Mouse (Mus musculus): Measurements from ENCODE around the gene Parva. TPM values are rescaled to one million over a fixed set of nuclear protein-coding genes. Genes with fewer than 3 reads are reported as not detected.

Parva gene
- total and polyA plus RNA-seq, 3 experiments, result 0.08 to 1.1 (median 0.15) TPM

DNA sequence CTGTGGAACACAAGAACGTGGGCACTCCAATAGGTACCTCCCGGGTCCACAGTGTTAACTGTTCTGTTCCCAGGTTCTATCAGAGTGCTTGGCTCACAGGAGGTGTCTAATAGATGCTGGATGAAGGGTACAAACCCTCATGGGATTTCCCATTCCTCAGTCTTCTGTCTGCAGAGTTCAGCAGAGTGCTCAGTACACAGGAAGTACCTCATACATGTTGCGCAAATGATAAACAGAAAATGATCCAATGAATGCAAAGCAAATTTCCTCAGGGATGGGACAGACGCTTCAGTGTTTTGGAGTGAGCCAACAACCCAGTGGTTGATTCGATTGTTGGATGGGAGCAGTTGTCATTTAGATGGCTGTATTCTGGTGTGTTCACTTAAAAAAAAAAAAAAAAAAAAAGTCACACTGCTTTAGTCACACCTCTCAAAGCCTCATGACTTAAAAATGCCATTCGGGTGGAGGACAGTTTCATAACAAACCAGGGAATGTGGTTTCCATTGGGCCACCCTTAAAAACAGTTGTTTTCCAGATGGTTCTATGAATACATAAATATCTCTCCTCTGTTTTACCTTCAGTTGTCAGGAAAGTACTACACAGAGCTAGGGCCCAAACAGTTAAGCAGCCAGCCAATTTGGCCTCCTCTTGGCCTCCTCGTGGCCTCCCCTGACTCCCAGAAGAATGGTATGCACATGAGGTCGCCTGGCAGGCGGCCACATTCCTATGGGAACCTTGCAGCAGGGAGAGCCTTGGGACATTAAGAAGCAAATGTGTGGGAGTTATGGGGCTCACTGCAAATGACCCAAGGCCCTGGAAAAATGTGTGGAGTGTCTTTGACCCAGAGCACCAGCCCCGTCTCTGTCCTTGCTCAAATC lies 187.7 kb downstream of the Parva start:
- in situ Hi-C loops (cut with MboI; ENCODE audit: low pct_ligation_motif_present, low pct_unique_long_range_greater_than_20kb, low sequenced_read_pairs), result no loop called here
- TF ChIP-seq POLR2A (IDR thresholded peaks at IDR 0.05; ENCODE audit: low read depth, low read length), result no peak
- no peak for TF ChIP-seq ELF1 (IDR thresholded peaks at IDR 0.05; ENCODE audit: low read depth, low read length)
- no peak for TF ChIP-seq ZNF384 (IDR thresholded peaks at IDR 0.05; ENCODE audit: low read depth, low read length)
- TF ChIP-seq USF1 (IDR thresholded peaks at IDR 0.05; ENCODE audit: low read depth, low read length), result no peak
- no peak for TF ChIP-seq IRF4 (IDR thresholded peaks at IDR 0.05; ENCODE audit: low read depth, low read length)
- no peak for TF ChIP-seq JUN (IDR thresholded peaks at IDR 0.05; ENCODE audit: insufficient read depth, low read depth, low read length)
- TF ChIP-seq ETS1 (conservative IDR thresholded peaks at IDR 0.05; ENCODE audit: low read depth, low read length), result no peak
- no peak for TF ChIP-seq MXI1 (IDR thresholded peaks at IDR 0.05; ENCODE audit: low read depth, low read length)
- no peak for TF ChIP-seq CTCF (conservative IDR thresholded peaks at IDR 0.05 in 1 of 2, IDR thresholded peaks at IDR 0.05 in 1 of 2; ENCODE audit: low read depth in 2 of 2, low read length in 2 of 2)
- no peak for TF ChIP-seq TBP (conservative IDR thresholded peaks at IDR 0.05; ENCODE audit: low read depth, low read length)
- TF ChIP-seq NELFE (IDR thresholded peaks at IDR 0.05; ENCODE audit: low read depth, low read length), result no peak
- no peak for TF ChIP-seq CHD1 (IDR thresholded peaks at IDR 0.05; ENCODE audit: low read depth, low read length)
- Histone ChIP-seq H3K79me2 (replicated peaks; ENCODE audit: control insufficient read depth, extremely low read depth, insufficient read depth, poor library complexity, severe bottlenecking) (no peaks in the 10 kb centered on the region), H3K4me1 (ENCODE audit: control insufficient read depth in 1 of 2, insufficient read depth in 2 of 2) (peaks cover 0 to under 1% of the 10 kb centered on the region in 2 experiments; a peak in 1 of 4 replicates), H3K4me3 (replicated peaks in 1 of 3; ENCODE audit: low read depth in 2 of 3, low read length in 2 of 3, poor library complexity in 1 of 3) (no peak overlapping the region), H3K4me2 (ENCODE audit: insufficient read depth, low read depth, poor library complexity, severe bottlenecking) (no peak overlapping the region), H3K9me3 (replicated peaks; ENCODE audit: low read length) (no peaks in the 10 kb centered on the region), H3K27me3 (replicated peaks) (no peaks in the 10 kb centered on the region), H3K9ac (ENCODE audit: insufficient read depth, low read depth) (no peak overlapping the region), H3K36me3 (replicated peaks in 1 of 2; ENCODE audit: control insufficient read depth in 1 of 2, insufficient read depth in 1 of 2, low read length in 1 of 2) (no peaks in the 10 kb centered on the region), H3K27ac (ENCODE audit: insufficient read depth, low read depth) (no peak overlapping the region)
- no peak for DNase-seq (ENCODE audit: extremely low read depth)
- dilution Hi-C loops (cut with MboI; ENCODE audit: extremely low pct_ligation_motif_present, extremely low pct_unique_long_range_greater_than_20kb, low sequenced_read_pairs), result no loop called here

DNA sequence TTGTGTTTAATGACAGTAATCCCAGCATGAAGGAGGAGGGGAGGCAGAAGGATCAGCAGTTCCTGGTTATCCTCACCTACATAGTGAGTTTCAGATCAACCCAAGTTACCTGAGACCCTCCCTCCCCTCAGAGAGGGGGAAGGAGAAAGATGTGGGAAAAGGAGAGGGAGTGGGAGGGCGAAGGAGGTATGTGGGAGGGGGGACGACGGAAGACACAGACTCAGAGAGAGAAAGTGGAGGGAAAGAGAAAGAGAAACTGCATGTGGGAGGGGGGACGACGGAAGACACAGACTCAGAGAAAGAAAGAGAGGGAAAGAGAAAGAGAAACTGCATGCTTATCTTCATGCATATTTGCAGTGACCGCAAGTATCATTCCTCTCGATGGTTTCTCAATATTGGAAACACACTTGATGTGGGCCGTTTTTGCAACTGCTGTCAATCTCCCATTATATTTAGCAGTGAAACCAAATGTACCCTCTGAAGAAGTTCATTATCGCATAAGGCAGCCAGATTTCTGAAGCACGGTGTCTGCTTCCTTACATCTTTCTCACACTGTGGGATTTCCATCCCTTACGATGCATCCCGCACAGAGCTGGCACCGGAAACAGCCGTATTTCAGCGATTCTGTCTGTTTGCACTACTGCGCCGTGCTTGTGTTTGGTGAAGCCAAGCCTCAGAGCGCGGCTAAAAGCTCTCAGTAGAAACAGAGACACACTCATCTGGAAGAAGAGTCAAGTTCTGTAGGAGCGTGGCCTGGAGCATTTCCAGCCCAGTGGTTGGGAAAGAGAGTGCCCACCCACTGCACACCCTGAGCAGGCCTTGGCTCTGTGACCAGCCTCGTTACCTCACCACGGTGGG lies 193.2 kb downstream of the Parva start:
- Histone ChIP-seq H3K79me2 (replicated peaks; ENCODE audit: control insufficient read depth, extremely low read depth, insufficient read depth, poor library complexity, severe bottlenecking) (no peaks in the 10 kb centered on the region), H3K9me3 (replicated peaks; ENCODE audit: low read length) (no peaks in the 10 kb centered on the region)
- in situ Hi-C loops (cut with MboI; ENCODE audit: low pct_ligation_motif_present, low pct_unique_long_range_greater_than_20kb, low sequenced_read_pairs), result no loop called here

More for the DNA sequence above, 193.2 kb downstream of the Parva start:
- TF ChIP-seq MAZ (IDR thresholded peaks at IDR 0.05; ENCODE audit: low read depth, low read length) (peak; percentile 91), USF1 (IDR thresholded peaks at IDR 0.05; ENCODE audit: low read depth, low read length) (no peak), UBTF (IDR thresholded peaks at IDR 0.05; ENCODE audit: low read depth, low read length) (no peak), POLR2A (IDR thresholded peaks at IDR 0.05; ENCODE audit: low read depth, low read length) (no peak), SMC3 (IDR thresholded peaks at IDR 0.05; ENCODE audit: low read depth, low read length) (no peak), MAX (IDR thresholded peaks at IDR 0.05; ENCODE audit: low read length) (peak; percentile 78), CHD2 (IDR thresholded peaks at IDR 0.05; ENCODE audit: low read length) (no peak), RAD21 (IDR thresholded peaks at IDR 0.05; ENCODE audit: low read depth, low read length) (no peak), ZMIZ1 (IDR thresholded peaks at IDR 0.05; ENCODE audit: low read depth, low read length) (no peak), ETS1 (conservative IDR thresholded peaks at IDR 0.05; ENCODE audit: low read depth, low read length) (peak; percentile 83), SIN3A (IDR thresholded peaks at IDR 0.05; ENCODE audit: low read length) (no peak), TBP (conservative IDR thresholded peaks at IDR 0.05; ENCODE audit: low read depth, low read length) (no peak), BHLHE40 (IDR thresholded peaks at IDR 0.05; ENCODE audit: low read depth, low read length) (0 out of 2 replicates have a peak, but pooled peaks have one; percentile 32), MAFK (IDR thresholded peaks at IDR 0.05; ENCODE audit: insufficient replicate concordance, low read length) (peak; percentile 41; the same call in 1 of the 2 replicates), E2F4 (IDR thresholded peaks at IDR 0.05; ENCODE audit: insufficient replicate concordance, low read depth, low read length) (0 out of 2 replicates have a peak, but pooled peaks have one; percentile 12), NELFE (IDR thresholded peaks at IDR 0.05; ENCODE audit: low read depth, low read length) (no peak), IRF4 (IDR thresholded peaks at IDR 0.05; ENCODE audit: low read depth, low read length) (peak; percentile 82), RCOR1 (conservative IDR thresholded peaks at IDR 0.05; ENCODE audit: low read depth, low read length) (0 out of 2 replicates have a peak, but pooled peaks have one; percentile 16), EP300 (IDR thresholded peaks at IDR 0.05; ENCODE audit: low read length) (peak; percentile 70), MYC (IDR thresholded peaks at IDR 0.05; ENCODE audit: low read depth, low read length) (0 out of 2 replicates have a peak, but pooled peaks have one; percentile 30), TCF12 (IDR thresholded peaks at IDR 0.05; ENCODE audit: low read depth, low read length) (0 out of 2 replicates have a peak, but pooled peaks have one; percentile 41)
- H3K27ac ChIP-seq (ENCODE audit: insufficient read depth, low read depth), result no peak overlapping the region
- DNase-seq (ENCODE audit: extremely low read depth), result peak; percentile 52
- no peaks in the 10 kb centered on the region for H3K27me3 ChIP-seq (replicated peaks)
- dilution Hi-C loops (cut with MboI; ENCODE audit: extremely low pct_ligation_motif_present, extremely low pct_unique_long_range_greater_than_20kb, low sequenced_read_pairs), result no loop called here
- H3K4me1 ChIP-seq (ENCODE audit: control insufficient read depth in 1 of 2, insufficient read depth in 2 of 2), result peaks cover 0 to 13% of the 10 kb centered on the region in 2 experiments; a peak in 2 of 4 replicates
- 0 out of 2 replicates have a peak overlapping the region, but pooled peaks have one; percentile 21 for H3K9ac ChIP-seq (ENCODE audit: insufficient read depth, low read depth)
- no peaks in the 10 kb centered on the region for H3K36me3 ChIP-seq (replicated peaks in 1 of 2; ENCODE audit: control insufficient read depth in 1 of 2, insufficient read depth in 1 of 2, low read length in 1 of 2)
- peak overlapping the region; percentile 88 for H3K4me2 ChIP-seq (ENCODE audit: insufficient read depth, low read depth, poor library complexity, severe bottlenecking)
- H3K4me3 ChIP-seq (replicated peaks in 1 of 3; ENCODE audit: low read depth in 2 of 3, low read length in 2 of 3, poor library complexity in 1 of 3), result peak overlapping the region; percentile 10 to 49 (median 44)
